In genomic region chr2:20281903-20282302, GRCm38 (mm10) we compare ENCODE assay signal across 21 mouse cellular contexts.
DNase-seq lines count a peak whose midpoint lies in the region; ATAC-seq and TF ChIP-seq lines count a peak whose summit lies in the region.
"Had no signal": no experiment of that assay in that cellular context is flagged by ENCODE, and none has a peak within 500 bp of the region (broad histone marks: within the 10 kb centered on the region; RNA-seq: fewer than 3 reads in every experiment).

No protein-coding gene starts in this region.

- no peak overlapping the region for H3K9ac ChIP-seq in hindbrain, postnatal 0 days (replicated peaks; ENCODE audit: low read length)
- H3K9ac ChIP-seq: hindbrain, embryonic 13.5 days; limb, embryonic 15.5 days; liver, embryonic 15.5 days; midbrain, embryonic 12.5 days; neural tube, embryonic 13.5 days had no signal

- peak; percentile 71 to 74 for DNase-seq in frontal cortex, adult 2 months (ENCODE audit: extremely low spot score in 1 of 2, low spot score in 1 of 2)
- no peak for DNase-seq in frontal cortex, postnatal 14 days (ENCODE audit: low spot score in 2 of 2)
- peak; percentile 89 for DNase-seq in brain, adult 2 months (ENCODE audit: low read depth, low spot score)
- peak; percentile 50 for DNase-seq in layer of hippocampus, adult 9-11 months
- peak; percentile 29 to 58 for DNase-seq in right cerebral cortex, postnatal 10 days (ENCODE audit: low spot score in 2 of 2)
- no peak for DNase-seq in thymus, adult 18-20 months
- no peak for DNase-seq in hindbrain, postnatal 0 days (ENCODE audit: low spot score)
- DNase-seq: adrenal gland, postnatal 25 days; cerebellum, adult 18-20 months; heart, postnatal 10 days; kidney, adult 8-10 months; kidney, postnatal 14 days; thymus, postnatal 25 days had no signal

- no peak for ATAC-seq in hindbrain, postnatal 0 days

- H3K4me2 ChIP-seq in hindbrain, postnatal 0 days (ENCODE audit: low read depth, low read length) = no peak overlapping the region
- H3K4me2 ChIP-seq: heart, embryonic 11.5 days; hindbrain, embryonic 13.5 days; limb, embryonic 15.5 days; liver, embryonic 15.5 days; midbrain, embryonic 12.5 days; neural tube, embryonic 13.5 days had no signal

- H3K27ac ChIP-seq in hindbrain, postnatal 0 days = no peak overlapping the region
- H3K27ac ChIP-seq: embryonic facial prominence, embryonic 10.5 days; hindbrain, embryonic 13.5 days; limb, embryonic 15.5 days; liver, embryonic 15.5 days; midbrain, embryonic 12.5 days; neural tube, embryonic 13.5 days had no signal

- H3K36me3 ChIP-seq in hindbrain, postnatal 0 days (ENCODE audit: insufficient read depth, low read length) = no peaks in the 10 kb centered on the region
- H3K36me3 ChIP-seq: embryonic facial prominence, embryonic 10.5 days; G1E; hindbrain, embryonic 13.5 days; limb, embryonic 15.5 days; liver, embryonic 15.5 days; midbrain, embryonic 12.5 days; neural tube, embryonic 13.5 days had no signal

- no peaks in the 10 kb centered on the region for H3K27me3 ChIP-seq in hindbrain, postnatal 0 days (ENCODE audit: insufficient read depth, low read length)
- H3K27me3 ChIP-seq: hindbrain, embryonic 13.5 days; limb, embryonic 15.5 days; liver, embryonic 15.5 days; midbrain, embryonic 12.5 days; neural tube, embryonic 13.5 days had no signal

- no peaks in the 10 kb centered on the region for H3K4me1 ChIP-seq in hindbrain, postnatal 0 days (ENCODE audit: insufficient read depth, low read length)
- H3K4me1 ChIP-seq: embryonic facial prominence, embryonic 10.5 days; hindbrain, embryonic 13.5 days; limb, embryonic 15.5 days; liver, embryonic 15.5 days; midbrain, embryonic 12.5 days; neural tube, embryonic 13.5 days had no signal

- TF ChIP-seq CTCF in hindbrain, postnatal 0 days (IDR thresholded peaks at IDR 0.05; ENCODE audit: low read depth) = no peak

- no peak overlapping the region for H3K4me3 ChIP-seq in hindbrain, postnatal 0 days (ENCODE audit: low read length)
- H3K4me3 ChIP-seq: embryonic facial prominence, embryonic 10.5 days; hindbrain, embryonic 13.5 days; limb, embryonic 15.5 days; liver, embryonic 15.5 days; midbrain, embryonic 12.5 days; neural tube, embryonic 13.5 days had no signal

- 83% methylated on average over 2 of the region's 2 CpGs for WGBS in hindbrain, postnatal 0 days

- H3K9me3 ChIP-seq in hindbrain, postnatal 0 days (ENCODE audit: low read length) = no peaks in the 10 kb centered on the region
- H3K9me3 ChIP-seq: embryonic facial prominence, embryonic 10.5 days; G1E; hindbrain, embryonic 13.5 days; limb, embryonic 15.5 days; liver, embryonic 15.5 days; midbrain, embryonic 12.5 days; neural tube, embryonic 13.5 days had no signal

Comparison
In these comparisons a context has a peak if more than half of its experiments do, and no peak if none do; other contexts are left out.
1. DNase-seq: peak in frontal cortex, adult 2 months (2 of 2), brain, adult 2 months (single experiment), layer of hippocampus, adult 9-11 months (single experiment) and right cerebral cortex, postnatal 10 days (2 of 2); none in frontal cortex, postnatal 14 days (0 of 2), thymus, adult 18-20 months (0 of 2) and hindbrain, postnatal 0 days (single experiment).